8 mouse cellular contexts compared by ENCODE assay signal in the genomic region with DNA sequence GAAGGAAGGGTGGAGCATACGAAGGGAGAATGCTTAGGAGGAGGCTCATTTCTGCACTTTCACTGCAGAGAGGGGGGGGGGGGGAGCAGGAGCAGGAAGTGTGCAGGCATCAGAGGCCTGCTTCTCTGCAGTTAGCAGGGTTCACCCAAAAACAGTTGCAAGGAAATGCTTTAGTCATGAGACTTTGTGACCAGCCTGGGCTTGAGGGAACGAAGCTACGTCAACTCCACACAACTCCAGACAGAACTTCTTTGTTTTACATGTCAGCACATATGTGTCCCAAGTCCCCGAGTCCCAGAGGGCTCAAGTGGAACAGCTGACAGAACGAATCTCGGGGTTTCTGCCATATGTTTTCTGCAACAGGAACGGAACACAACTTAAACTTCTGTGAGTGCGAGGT.
DNase-seq lines count a peak whose midpoint lies in the region; ATAC-seq lines count a peak whose summit lies in the region.

No protein-coding gene starts in this region.

- no peaks in the 10 kb centered on the region for H3K36me3 ChIP-seq in embryonic facial prominence, embryonic 12.5 days
- H3K36me3 ChIP-seq in limb, embryonic 11.5 days (ENCODE audit: control insufficient read depth, insufficient read depth, low read length) = no peaks in the 10 kb centered on the region
- no peaks in the 10 kb centered on the region for H3K36me3 ChIP-seq in splenic B cell, adult 2 months (ENCODE audit: control insufficient read depth, insufficient read depth, low read length, poor library complexity, severe bottlenecking)
- no peaks in the 10 kb centered on the region for H3K36me3 ChIP-seq in midbrain, embryonic 14.5 days (ENCODE audit: control insufficient read depth, insufficient read depth, low read length)

- H3K27ac ChIP-seq in embryonic facial prominence, embryonic 12.5 days = 0 out of 2 replicates have a peak overlapping the region, but pooled peaks have one; percentile 1
- no peak overlapping the region for H3K27ac ChIP-seq in limb, embryonic 11.5 days (replicated peaks; ENCODE audit: low read depth, low read length)
- no peak overlapping the region for H3K27ac ChIP-seq in midbrain, embryonic 14.5 days (replicated peaks; ENCODE audit: low read depth, low read length)

- WGBS in embryonic facial prominence, embryonic 12.5 days = 24% methylated on average over 8 of the region's 8 CpGs
- WGBS in limb, embryonic 11.5 days = 40% methylated on average over 8 of the region's 8 CpGs
- 45% methylated on average over 8 of the region's 8 CpGs for WGBS in midbrain, embryonic 14.5 days

- DNase-seq in kidney, postnatal 10 days = peak; percentile 44
- no peak for DNase-seq in kidney, adult 11 months
- DNase-seq in limb, embryonic 11.5 days (ENCODE audit: low spot score) = peak; percentile 50
- peak; percentile 73 for DNase-seq in splenic B cell, adult 2 months (ENCODE audit: low read depth, low spot score)
- no peak for DNase-seq in frontal cortex, postnatal 36 days (ENCODE audit: low spot score in 2 of 2)
- DNase-seq in urinary bladder, postnatal 10 days (ENCODE audit: low spot score) = no peak
- no peak for DNase-seq in midbrain, embryonic 14.5 days

- no peaks in the 10 kb centered on the region for H3K27me3 ChIP-seq in embryonic facial prominence, embryonic 12.5 days
- no peaks in the 10 kb centered on the region for H3K27me3 ChIP-seq in limb, embryonic 11.5 days (ENCODE audit: control insufficient read depth, insufficient read depth, low read length)
- H3K27me3 ChIP-seq in splenic B cell, adult 2 months (ENCODE audit: control insufficient read depth, insufficient read depth, low read length, poor library complexity, severe bottlenecking) = no peaks in the 10 kb centered on the region
- no peaks in the 10 kb centered on the region for H3K27me3 ChIP-seq in midbrain, embryonic 14.5 days (ENCODE audit: control insufficient read depth, insufficient read depth, low read length)

- H3K4me2 ChIP-seq in embryonic facial prominence, embryonic 12.5 days (replicated peaks) = no peak overlapping the region
- H3K4me2 ChIP-seq in limb, embryonic 11.5 days (ENCODE audit: low read depth, severe bottlenecking) = no peak overlapping the region
- no peak overlapping the region for H3K4me2 ChIP-seq in midbrain, embryonic 14.5 days (ENCODE audit: low read length)

- ATAC-seq in embryonic facial prominence, embryonic 12.5 days (ENCODE audit: insufficient number of reproducible peaks, insufficient read depth, low FRiP score, low TSS enrichment) = no peak
- ATAC-seq in limb, embryonic 11.5 days (ENCODE audit: insufficient number of reproducible peaks, low FRiP score, low TSS enrichment, low read depth) = 0 out of 2 replicates have a peak, but pooled peaks have one; percentile 14
- ATAC-seq in midbrain, embryonic 14.5 days (ENCODE audit: low FRiP score, low TSS enrichment) = no peak

- no peak overlapping the region for H3K9ac ChIP-seq in embryonic facial prominence, embryonic 12.5 days
- H3K9ac ChIP-seq in limb, embryonic 11.5 days (ENCODE audit: low read length) = no peak overlapping the region
- H3K9ac ChIP-seq in midbrain, embryonic 14.5 days (replicated peaks; ENCODE audit: low read length) = no peak overlapping the region

- H3K9me3 ChIP-seq in embryonic facial prominence, embryonic 12.5 days = no peaks in the 10 kb centered on the region
- H3K9me3 ChIP-seq in limb, embryonic 11.5 days (ENCODE audit: control insufficient read depth, low read length) = no peaks in the 10 kb centered on the region
- H3K9me3 ChIP-seq in midbrain, embryonic 14.5 days (ENCODE audit: control insufficient read depth, low read length) = no peaks in the 10 kb centered on the region

- peaks cover 64% of the 10 kb centered on the region for H3K4me1 ChIP-seq in embryonic facial prominence, embryonic 12.5 days
- peaks cover 40% of the 10 kb centered on the region for H3K4me1 ChIP-seq in limb, embryonic 11.5 days (ENCODE audit: control insufficient read depth, insufficient read depth, low read length)
- peaks cover 48% of the 10 kb centered on the region for H3K4me1 ChIP-seq in midbrain, embryonic 14.5 days (ENCODE audit: control insufficient read depth, insufficient read depth, low read length)

- H3K4me3 ChIP-seq in embryonic facial prominence, embryonic 12.5 days = no peak overlapping the region
- no peak overlapping the region for H3K4me3 ChIP-seq in limb, embryonic 11.5 days (ENCODE audit: low read depth, low read length)
- H3K4me3 ChIP-seq in midbrain, embryonic 14.5 days (replicated peaks; ENCODE audit: low read depth, low read length) = no peak overlapping the region

Comparison
In these comparisons a context has a peak if more than half of its experiments do, and no peak if none do; other contexts are left out.
1. DNase-seq: peak in kidney, postnatal 10 days (single experiment), limb, embryonic 11.5 days (single experiment) and splenic B cell, adult 2 months (single experiment); none in kidney, adult 11 months (single experiment), frontal cortex, postnatal 36 days (0 of 2), urinary bladder, postnatal 10 days (single experiment) and midbrain, embryonic 14.5 days (single experiment).